Mouse (Mus musculus) lung, postnatal 14 days (tissue): ENCODE measurements at regions not wholly inside any gene's neighbourhood (a gene's known extent, or its start where the extent isn't known, plus 50 kb on each side); places are given as distances from the start of the nearest gene placed in this dataset.
A peak's percentile ranks its signal among the peaks of the same experiment; 100 is the strongest.
"Not testable (repeated sequence)": the region's sequence is repeated elsewhere in the genome, so short reads cannot be mapped to it uniquely, and the experiment has no call there.

Experiments
- DNase-seq: peaks from one replicate; pipeline ENCODE4 v3.0.0; 2021

DNA sequence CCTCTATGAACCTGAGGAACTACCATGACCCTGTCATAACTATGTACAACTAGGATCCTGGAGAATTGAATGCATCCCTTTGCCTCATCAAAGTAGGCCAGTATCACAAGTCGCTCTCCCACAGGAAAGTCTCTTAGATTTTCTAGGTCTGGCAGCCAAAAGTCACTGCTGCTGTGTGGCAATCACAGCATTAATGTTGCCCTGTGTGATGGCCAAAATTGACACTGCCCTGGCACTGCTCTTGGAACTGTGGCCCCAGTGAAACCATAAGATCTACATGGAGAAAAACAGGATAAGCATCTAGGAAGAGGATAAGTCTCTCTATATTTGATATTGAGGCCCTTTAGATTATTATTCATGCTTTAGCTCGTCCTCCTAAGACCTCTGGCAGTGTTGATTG is 465.7 kb downstream of the Adam6a start:
- no peak for DNase-seq

DNA sequence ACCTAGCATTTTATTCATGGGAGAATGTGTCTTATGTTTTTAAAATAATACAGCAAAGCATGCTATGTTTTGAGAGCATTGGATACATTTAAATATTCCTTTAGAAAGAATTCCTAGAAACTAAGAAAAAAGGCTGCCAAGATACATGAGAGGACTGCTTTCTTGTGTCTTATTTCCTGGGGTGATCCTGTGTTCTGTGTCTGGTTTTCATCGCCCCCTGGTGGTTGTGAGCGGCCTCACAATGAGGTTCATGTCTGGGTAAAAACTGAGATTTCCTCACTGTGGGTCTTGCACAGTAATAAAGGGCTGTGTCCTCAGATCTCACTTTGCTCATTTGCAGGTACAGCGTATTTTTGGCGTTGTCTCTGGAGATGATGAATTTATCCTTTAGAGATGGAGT is 469.2 kb downstream of the Adam6a start:
- peak; percentile 59 for DNase-seq

DNA sequence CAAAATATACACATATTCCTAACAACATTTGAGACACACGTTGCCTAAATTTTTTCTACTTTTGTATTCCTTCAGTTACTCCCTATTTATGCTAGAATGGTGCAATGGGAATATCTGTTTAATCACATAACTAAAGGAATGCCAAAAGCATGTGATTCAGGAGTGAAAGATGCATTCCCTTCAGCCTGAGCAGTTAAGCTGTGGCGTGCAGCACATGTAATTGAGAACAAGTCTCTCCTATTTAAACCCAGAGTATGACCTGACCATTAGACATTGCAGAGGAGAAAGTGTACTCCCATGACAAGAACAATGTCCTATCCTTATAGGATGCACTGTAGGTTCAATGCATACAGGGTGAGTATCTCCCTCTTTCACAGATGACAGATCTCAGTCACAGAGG is 493.3 kb downstream of the Adam6a start:
- not testable (repeated sequence) for DNase-seq

DNA sequence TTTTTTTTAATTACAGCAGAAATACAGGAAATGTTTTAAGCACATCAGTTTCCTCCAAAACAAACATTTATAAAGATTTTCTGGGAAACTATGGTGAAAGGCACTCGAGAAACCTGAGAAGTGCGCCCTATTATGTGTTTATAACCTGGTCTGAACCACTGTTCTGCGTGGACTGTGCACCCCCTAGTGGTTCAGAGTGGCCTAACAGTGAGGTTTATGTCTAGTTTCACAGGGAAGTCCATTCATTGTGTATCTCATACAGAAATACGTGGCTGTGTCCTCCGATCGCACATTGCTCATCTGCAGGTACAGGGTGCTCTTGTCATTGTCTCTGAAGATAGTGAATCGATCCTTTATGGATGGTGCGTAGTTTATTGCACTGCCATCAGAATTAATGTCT is 504.3 kb downstream of the Adam6a start:
- DNase-seq: peak; percentile 10

DNA sequence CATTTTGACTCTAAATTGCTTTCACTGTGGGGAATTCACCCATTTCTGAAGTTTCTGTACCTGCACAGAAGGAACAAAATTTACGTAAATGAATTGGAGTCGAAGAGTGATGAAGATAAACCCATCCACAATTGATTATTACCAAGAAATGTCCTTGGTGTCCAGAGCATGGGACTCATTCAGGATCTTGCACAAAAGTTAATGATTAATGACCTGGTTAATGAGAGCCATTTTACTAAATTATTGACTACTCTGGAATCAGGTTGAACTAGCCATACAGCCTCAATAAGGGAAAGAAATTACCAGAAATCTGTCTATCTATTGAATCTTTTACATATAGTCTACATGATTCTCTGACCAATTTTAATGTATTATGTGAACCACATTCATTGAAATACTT is 509.6 kb downstream of the Adam6a start:
- no peak for DNase-seq

DNA sequence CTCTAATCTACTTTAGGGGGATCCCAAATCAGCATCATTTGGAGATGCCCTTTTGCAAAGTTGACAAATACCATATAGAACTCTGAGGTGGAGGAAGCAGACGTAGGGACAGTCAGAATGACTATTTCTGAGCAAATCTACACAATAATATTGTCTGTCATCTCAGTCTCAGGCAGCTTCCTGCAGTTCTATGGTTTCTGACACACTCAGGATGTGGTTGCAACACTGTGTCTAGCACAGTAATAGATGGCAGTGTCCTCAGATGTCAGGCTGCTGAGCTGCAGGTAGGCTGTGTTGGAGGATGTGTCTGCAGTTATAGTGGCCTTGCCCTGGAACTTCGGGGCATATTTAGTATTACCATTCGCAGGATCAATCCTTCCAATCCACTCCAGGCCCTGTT is 515.9 kb downstream of the Adam6a start:
- DNase-seq: no peak

DNA sequence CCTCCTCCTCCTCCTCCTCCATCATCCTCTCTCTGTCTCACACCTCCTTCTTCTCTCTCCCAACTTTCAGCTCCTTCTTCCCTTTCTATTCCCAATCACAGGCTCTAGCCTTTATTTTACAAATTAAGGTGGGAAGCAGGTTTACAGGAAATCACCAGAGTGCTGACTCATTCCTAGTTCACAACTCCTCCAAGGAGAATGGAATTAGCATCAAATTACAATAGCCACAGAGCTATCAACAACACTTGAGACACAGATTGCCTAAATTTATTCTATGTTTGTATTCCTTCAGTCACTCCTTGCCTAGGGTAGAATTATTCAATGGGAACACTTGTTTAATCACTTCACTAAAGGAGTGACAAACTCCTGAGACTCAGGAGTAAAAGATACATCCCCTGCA is 523.5 kb downstream of the Adam6a start:
- DNase-seq: no peak

DNA sequence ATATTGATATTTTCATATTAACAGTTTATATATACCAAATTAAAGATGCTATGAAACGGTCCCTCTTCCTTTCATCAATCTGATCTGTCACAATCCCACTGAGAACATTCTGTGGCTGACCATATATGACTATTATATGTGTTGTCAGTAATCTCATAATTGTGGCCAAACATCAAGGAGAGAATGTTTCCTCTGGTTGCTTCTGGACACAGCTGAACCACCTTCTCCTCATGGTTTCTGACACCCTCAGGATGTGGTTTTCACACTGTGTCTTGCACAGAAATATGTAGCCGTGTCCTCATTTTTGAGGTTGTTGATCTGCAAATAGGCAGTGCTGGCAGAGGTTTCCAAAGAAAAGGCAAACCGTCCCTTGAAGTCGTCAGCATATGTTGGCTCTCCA is 565.0 kb downstream of the Adam6a start:
- DNase-seq: not testable (repeated sequence)

DNA sequence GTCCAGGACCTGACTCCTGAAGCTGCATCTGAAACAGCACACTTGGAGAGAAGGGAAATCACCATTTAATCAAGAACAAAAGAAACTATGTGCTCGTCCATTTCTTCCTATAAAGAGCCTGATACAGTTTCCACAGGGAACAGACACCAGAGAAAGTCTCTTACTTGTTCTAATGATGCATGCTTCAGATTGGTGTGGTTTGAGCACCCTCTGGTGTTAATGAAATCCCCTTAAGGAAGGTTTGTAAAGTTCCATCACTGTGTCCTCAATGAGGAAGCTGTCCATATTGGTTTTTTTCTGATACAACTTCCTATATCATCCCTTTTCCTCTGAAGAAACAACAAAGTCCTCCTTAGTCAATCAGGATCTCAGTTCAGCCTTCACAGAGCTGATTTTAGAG is 591.2 kb downstream of the Adam6a start:
- no peak for DNase-seq

DNA sequence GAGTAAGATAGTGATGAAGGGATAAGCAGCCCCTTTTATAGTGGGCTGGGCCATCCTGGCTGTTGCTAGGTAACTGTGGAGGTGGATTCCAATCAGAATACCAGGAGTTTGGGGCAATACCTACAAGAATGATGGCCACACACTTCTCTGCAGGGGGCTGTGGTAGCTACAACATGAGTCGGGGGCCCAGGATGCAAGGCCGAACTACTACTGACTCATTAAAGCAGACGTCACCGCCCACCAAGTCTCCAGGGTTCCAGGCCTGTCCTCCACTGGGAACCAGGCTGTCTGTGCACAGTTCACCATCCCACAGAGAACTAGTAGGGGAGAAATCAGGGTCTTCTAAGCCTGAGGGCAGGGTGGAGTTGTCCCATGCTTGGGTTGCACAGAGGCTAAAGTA is 605.1 kb downstream of the Adam6a start:
- DNase-seq: no peak

DNA sequence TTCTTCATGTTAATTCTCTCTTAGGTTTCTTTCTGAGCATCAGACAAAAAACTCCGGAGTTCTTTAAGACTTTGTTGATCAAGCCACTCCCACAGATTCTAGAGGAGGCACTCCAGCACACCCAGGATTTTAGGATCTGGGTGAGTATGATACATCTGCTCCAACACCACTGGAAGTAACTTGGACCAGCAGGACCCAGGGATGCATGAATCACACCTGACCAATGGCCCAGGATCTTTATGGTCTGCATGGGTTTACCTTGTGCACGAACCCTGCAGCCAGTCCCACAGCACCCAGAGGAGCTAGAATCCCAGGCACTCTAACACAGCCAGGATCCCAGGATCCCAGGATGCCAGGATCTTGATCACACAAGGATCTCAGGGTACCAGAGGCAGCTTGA is 628.6 kb downstream of the Adam6a start:
- no peak for DNase-seq

DNA sequence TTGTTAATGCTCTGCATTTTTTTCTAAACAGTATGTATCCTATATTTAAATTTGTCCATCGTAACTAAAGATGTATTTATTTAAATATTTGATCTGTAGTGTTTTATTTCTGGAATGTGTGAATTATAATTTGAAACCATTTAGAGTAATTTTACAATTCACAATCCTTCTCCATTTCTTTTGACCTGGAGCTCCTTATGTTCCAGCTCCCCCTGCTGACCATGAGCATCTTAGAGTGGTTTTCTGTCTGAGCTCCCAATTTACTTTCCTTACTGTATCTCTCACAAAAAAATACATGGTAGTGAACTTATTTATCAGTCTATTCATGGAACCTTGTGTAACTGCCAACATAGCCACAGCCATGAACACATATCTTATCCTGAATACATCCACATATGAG is 655.8 kb downstream of the Adam6a start:
- DNase-seq: no peak

DNA sequence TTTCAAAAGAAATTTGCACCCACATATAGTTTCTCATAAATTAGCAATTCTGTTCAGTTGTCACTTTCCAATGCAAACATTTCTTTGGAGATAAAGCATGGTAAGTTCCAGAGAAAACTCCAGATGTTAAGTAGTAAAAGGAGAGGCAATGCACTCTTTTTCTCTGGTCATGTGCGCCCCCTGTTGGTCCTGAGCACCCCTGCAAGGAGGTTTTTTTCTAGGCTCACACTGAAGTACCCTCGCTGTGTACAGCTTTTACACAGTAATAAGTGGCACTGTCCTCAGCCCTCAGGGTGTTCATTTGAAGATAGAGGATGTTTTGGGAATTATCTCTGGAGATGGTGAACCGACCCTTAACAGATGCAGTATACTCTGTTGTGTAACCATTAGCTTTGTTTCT is 678.8 kb downstream of the Adam6a start:
- no peak for DNase-seq
